Mouse (Mus musculus): ENCODE measurements around the gene Slc22a21.
"Not testable (repeated sequence)": the region's sequence is repeated elsewhere in the genome, so short reads cannot be mapped to it uniquely, and the experiment has no call there.

Gene Slc22a21

DNA sequence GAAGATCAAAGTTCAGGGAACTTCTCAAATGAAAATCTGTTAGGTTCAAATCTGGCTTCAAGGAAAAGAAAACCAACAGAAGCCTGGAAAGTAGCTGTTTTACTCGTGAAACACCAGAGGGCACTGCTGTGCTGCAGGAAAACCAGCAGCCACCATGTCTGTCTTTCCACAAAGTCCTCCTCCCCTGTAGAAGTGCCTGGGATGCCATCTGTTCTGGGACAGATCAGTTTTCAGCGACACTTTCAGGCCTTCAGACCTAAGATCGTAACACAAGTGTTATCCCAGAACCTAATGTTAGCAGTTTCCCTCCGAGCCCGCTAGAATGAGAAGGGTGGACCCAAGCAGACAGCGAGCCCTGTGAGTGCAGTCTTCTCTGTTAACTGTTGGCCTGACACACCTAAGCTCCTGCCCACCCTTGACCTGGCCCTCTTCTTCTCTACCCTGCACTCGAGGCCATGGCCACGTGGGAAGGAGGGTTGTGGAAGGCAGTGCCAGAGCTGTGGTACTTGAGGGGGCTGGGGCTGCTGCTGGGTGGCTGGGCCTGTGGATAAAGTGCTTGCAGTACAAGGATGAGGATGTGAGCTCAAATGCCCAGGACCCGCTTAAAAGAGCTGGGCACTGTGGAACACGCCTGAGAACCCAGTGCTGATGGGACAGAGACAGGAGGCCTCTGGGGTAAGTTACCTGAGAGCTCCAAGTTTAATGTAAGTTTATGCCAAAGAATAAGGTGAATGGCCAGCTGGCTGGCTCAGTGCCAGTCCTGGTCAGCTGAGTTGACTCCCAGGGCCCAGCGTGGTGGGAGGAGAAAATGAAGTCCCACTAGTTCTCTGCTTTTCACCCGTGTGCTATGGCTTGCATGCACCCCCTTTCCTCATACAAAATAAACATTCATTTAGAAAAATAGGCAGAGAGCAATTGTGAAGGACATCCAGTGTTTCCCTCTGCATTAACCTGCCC, 22.9 kb upstream of the Slc22a21 start:
- intact Hi-C loops (cut with DNase I) = loop anchor here (1.0 to 5.0 kb wide), 3 partner anchors 51 to 254 kb away; no protein-coding TSS in a partner anchor

- intact Hi-C loops (cut with DNase I) = loop anchor here (1.0 to 5.0 kb wide), 3 partner anchors 52 to 255 kb away; no protein-coding TSS in a partner anchor
These were observed 22.1 kb upstream of the Slc22a21 start for GRCm38 (mm10) chr11:54002147-54002760.

GRCm38 (mm10) chr11:53997661-53998060, 17.5 kb upstream of the Slc22a21 start:
- intact Hi-C loops (cut with DNase I) = no loop called here

- intact Hi-C loops (cut with DNase I) = no loop called here
These were observed 12.1 kb upstream of the Slc22a21 start for GRCm38 (mm10) chr11:53992264-53992663.

GRCm38 (mm10) chr11:53989232-53989631, 9.1 kb upstream of the Slc22a21 start:
- intact Hi-C loops (cut with DNase I) = loop anchor here (5.0 kb wide), 1 partner anchor 57 kb away; no protein-coding TSS in a partner anchor

DNA sequence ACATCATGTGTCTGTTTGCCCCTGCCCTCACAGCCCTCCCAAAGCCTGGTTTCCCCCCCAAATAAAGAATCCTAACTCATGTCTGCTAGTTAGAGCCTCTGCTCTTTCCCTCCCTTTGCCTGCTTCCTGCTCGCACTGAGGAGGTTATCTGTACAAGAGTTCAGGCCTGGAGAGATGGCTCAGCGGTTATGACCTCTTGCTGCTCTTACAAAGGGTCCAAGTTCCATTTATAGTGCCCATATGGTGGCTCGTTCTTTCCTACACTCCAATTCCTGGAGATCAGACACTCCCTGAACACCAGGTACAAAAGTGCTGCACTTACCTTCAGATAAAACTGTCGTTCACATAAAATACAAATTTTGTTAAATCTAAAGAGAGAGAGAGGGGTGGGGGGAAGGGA, 7.9 kb upstream of the Slc22a21 start:
- intact Hi-C loops (cut with DNase I) = loop anchor here (5.0 kb wide), 1 partner anchor 56 kb away; no protein-coding TSS in a partner anchor

- intact Hi-C loops (cut with DNase I) = no loop called here
These were observed 1.3 kb upstream of the Slc22a21 start for GRCm38 (mm10) chr11:53981396-53981795.

DNA sequence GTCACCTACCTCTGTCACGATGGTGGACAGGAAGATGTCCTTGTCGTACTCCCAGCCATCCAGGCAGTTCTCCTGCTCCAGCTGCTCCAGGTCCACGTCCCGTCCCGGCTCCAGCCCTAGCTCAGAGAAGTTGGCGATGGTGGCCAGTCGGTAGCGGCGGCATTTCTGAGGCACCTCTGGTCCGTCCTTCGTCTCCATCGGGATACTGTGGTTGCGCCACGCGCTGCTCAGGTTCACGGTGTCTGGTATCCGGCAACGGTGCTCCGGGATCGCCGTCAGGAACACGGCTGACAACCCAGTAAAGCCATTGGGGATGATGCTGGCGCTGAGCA, 710 bp downstream of the Slc22a21 start:
- intact Hi-C loops (cut with DNase I) = not testable (repeated sequence)

DNA sequence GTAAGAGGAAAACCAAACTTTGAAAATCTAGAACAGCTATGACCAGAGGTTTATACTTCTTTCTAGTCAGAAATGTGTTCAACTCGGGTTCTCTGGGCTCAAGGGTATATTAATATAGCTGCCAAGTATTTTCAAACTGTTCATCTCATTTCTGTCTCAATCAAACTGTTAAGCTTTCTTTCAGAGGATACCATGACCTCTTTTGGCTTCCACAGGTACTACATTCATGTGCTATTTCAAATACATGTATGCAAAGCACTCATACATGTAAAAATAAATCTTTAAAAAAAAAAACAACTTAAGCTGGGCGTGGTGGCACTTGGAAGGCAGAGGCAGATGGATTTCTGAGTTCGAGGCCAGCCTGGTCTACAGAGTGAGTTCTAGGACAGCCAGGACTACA, 2.5 kb downstream of the Slc22a21 start:
- intact Hi-C loops (cut with DNase I) = no loop called here

GRCm38 (mm10) chr11:53975559-53975958, 4.6 kb downstream of the Slc22a21 start:
- intact Hi-C loops (cut with DNase I) = no loop called here

DNA sequence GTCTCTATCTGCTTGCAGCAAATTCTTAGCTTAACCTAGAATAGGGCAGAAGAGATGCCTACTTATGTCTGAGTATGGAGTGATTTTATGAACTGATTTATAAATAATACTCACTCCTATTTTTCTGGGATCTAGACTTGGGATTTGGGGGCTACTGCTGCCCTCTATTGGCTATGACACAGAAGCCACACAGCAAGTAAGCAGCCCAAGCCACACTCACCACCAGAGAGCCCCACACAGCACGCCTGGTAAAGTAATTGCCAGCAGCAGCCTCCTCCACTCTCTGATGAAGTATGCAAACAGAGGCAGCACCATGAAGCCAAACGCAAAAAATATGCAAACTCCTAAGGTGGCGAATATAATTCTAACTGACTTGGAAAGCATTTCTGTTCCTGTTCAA, 21.1 kb downstream of the Slc22a21 start:
- intact Hi-C loops (cut with DNase I) = no loop called here

DNA sequence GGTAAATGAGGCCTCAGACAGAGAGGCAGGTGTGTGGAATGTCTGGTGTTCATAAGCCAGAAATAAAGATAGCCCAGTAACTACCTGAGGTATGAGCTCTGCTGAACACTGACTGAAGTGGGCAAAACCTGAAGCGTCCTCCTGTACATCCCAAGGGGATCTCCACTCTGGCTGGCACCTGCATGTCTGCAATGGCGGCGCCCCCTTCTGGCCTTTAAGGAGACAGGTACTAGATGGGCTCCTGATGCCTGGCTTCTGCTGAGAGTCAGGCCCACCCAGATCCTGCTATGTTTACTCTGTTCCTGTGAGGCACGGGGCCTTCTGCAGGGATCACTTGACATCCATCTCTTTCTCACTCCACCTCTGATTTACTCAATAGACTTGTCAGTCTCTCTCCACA, 22.0 kb downstream of the Slc22a21 start:
- intact Hi-C loops (cut with DNase I) = not testable (repeated sequence)

DNA sequence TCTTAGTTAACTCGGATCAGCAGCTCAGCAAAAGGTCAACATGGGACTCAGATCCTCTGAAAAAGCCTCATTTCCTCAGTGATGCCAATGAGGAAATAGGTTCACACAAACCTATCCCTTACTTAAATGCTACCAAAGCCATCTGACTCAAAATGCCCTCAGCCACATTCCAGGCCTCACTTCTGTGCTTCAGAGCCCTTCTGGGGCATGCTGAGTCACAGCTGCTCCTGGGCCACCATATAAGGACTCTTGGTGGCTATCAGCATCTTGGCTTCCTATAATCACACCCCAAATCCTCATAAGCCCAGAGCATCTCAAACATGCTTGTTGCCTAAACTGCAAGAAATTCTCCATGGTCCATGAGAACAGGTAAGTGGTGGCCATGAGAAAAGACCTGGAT, 23.5 kb downstream of the Slc22a21 start:
- intact Hi-C loops (cut with DNase I) = no loop called here

DNA sequence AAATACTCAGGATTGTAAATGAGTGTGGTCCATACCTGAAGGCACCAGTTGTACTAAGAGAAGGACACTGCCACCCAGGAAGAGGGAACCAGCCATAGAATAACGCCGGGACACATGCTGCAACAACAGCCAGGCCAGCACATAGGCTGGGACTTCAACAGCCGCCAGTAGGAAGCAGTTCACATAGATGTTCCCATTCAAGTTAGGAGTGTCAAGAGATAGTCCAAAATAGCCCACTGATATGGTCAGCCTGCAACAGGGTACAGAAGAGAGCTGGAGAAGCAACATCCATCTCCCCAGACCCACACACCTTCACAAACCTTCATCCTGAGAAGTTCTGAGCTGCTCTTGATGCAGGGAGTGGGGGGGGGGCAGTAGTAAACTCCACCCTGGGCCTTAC, 25.5 kb downstream of the Slc22a21 start:
- intact Hi-C loops (cut with DNase I) = no loop called here

DNA sequence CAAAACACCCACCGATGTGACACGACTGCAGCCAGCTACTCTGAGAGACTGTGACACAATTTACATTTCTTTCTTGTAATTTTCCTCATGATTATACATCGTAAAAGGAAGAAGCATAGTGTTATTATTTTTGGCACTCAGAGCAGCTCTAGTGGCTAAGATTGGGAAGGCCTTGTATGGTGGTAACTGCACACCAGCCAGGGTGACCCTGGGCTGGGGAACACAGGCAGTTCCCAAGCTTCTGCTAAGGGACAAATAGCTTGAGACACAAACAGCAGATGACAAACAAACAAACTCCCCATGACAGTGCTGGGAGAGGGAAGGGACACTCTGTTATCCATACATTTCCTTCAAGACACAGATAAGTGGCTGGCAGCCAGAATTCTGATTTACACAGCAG, 30.0 kb downstream of the Slc22a21 start:
- intact Hi-C loops (cut with DNase I) = not testable (repeated sequence)

- intact Hi-C loops (cut with DNase I) = loop anchor here (5.0 to 10.0 kb wide), 2 partner anchors 55 to 123 kb away; no protein-coding TSS in a partner anchor
These were observed 48.2 kb downstream of the Slc22a21 start for GRCm38 (mm10) chr11:53931944-53932318.

- intact Hi-C loops (cut with DNase I) = loop anchor here (5.0 to 10.0 kb wide), 2 partner anchors 56 to 123 kb away; no protein-coding TSS in a partner anchor
These were observed 48.8 kb downstream of the Slc22a21 start for GRCm38 (mm10) chr11:53931091-53931943.

- intact Hi-C loops (cut with DNase I) = loop anchor here (5.0 to 10.0 kb wide), 2 partner anchors 58 to 125 kb away; no protein-coding TSS in a partner anchor
These were observed 50.4 kb downstream of the Slc22a21 start for GRCm38 (mm10) chr11:53929741-53930140.

GRCm38 (mm10) chr11:53928585-53928984, 51.5 kb downstream of the Slc22a21 start:
- intact Hi-C loops (cut with DNase I) = no loop called here

DNA sequence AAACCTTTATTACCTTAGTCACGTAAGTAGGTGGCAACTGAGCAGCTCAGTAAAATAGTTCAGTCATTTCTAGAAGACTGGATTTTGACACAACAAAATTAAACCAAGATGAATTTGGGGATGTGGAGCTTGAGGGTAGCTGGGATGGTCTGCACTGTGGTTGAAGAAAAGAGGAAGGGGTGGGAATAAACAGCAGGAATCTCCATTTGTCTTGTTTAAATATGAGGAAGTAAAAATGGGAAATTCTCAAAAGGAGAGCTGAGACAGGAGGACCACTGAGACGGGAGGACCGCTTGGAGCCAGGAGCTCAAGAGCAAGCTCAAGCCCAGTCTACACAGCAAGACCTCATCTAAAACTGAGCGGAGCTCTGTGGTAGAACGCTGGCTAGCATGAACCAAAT, 53.8 kb downstream of the Slc22a21 start:
- intact Hi-C loops (cut with DNase I) = no loop called here

DNA sequence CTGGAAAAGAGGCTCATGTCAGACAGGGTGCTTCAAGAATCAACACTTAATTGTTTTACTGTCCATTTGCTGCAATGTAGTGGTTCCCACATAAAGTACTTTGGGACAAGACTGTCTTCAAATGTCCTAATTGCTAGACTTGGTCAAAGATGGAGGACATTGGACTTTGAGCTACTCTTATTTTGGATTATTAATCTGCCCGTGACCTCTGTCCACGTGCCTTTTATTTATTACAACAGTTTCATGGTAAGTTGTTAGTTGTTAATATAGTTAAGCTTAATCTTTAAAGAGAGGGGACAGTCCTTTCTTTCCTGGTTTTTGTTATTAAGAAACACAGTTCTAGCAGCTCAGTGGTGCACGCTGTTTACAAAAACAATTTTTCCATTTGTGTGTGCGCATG, 61.3 kb downstream of the Slc22a21 start:
- intact Hi-C loops (cut with DNase I) = no loop called here

All from adrenal gland (tissue).